Mouse (Mus musculus): Measurements from ENCODE around the gene Gm28036. TPM values are rescaled to one million over a fixed set of nuclear protein-coding genes. Genes with fewer than 3 reads are reported as not detected.
A peak's percentile ranks its signal among the peaks of the same experiment; 100 is the strongest.
"Not testable (repeated sequence)": the region's sequence is repeated elsewhere in the genome, so short reads cannot be mapped to it uniquely, and the experiment has no call there.

Gm28036 gene
- polyA plus RNA-seq, 1 experiment from 2014 or later = 20.9 TPM

DNA sequence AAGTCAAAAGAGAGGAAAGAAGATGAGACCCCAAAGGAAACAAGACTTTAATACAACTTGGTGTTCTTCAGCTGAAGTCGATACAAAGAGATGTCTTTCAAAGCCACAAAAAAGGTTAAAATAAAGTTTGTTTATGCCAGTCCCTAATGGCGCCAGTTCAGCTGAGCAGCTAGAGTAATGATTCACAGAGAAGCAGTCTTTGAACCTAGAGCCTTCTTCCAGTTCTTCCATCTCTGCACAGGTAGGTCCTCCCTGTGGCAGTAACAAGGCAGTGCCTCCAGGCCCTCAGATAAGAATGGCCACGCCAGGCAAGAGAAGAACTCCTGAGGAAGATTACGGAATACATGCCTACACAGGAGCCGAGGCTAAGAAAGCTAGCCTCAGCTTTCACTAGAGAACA, 3.2 kb downstream of the Gm28036 start:
- 94% methylated on average over 5 of the region's 5 CpGs for WGBS
- no peaks in the 10 kb centered on the region for H3K4me1 ChIP-seq
- H3K27ac ChIP-seq = no peak overlapping the region
- no peak overlapping the region for H3K4me2 ChIP-seq
- H3K4me3 ChIP-seq = no peak overlapping the region
- no peaks in the 10 kb centered on the region for H3K9me3 ChIP-seq
- peaks cover 6% of the 10 kb centered on the region; the same call in 1 of the 2 replicates for H3K36me3 ChIP-seq (replicated peaks)
- H3K27me3 ChIP-seq (replicated peaks) = no peaks in the 10 kb centered on the region
- no peak for ATAC-seq (replicated peaks)
- H3K9ac ChIP-seq = no peak overlapping the region

DNA sequence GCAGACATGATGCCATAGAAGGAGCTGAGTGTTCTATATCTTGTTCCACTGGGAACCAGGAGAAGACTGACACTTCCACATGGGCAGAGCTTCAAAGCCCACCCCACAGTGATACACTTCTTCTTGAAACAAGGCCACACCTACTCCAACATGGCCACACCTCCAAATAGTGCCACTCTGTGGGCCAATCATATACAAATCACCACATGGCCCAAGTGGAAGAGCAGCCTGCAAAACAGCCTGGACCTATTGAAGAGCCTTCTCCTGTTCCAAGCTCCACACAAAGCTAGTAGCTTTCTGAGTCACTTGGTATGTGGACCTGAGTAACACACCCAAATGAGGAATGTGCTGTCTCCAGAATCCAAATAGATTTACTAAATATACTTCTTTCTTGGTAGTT, 7.3 kb downstream of the Gm28036 start:
- H3K4me2 ChIP-seq = no peak overlapping the region
- H3K9ac ChIP-seq = no peak overlapping the region
- ATAC-seq (replicated peaks) = no peak
- no peaks in the 10 kb centered on the region; the same call in 1 of the 2 replicates for H3K36me3 ChIP-seq (replicated peaks)
- H3K4me1 ChIP-seq = no peaks in the 10 kb centered on the region
- H3K4me3 ChIP-seq = no peak overlapping the region
- H3K27me3 ChIP-seq (replicated peaks) = no peaks in the 10 kb centered on the region
- H3K27ac ChIP-seq = no peak overlapping the region
- no peaks in the 10 kb centered on the region for H3K9me3 ChIP-seq

DNA sequence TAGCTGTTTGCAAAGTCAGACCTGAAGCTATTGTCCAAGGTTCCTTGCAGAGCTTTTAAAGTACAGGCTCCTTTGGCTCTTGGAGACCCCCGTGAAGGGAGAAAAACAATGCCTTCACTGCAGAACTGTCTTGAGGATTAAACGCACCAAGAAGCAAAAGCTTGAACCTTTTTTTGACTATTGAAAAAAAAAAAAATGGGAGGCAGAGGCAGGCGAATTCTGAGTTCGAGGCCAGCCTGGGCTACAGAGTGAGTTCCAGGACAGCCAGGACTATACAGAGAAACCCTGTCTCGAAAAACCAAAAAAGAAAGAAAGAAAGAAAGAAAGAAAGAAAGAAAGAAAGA, 14.8 kb downstream of the Gm28036 start:
- Histone ChIP-seq H3K4me3 (peak overlapping the region; percentile 70), H3K27ac (peak overlapping the region; percentile 84), H3K4me1 (peaks cover 16% of the 10 kb centered on the region), H3K9ac (0 out of 2 replicates have a peak overlapping the region, but pooled peaks have one; percentile 85), H3K4me2 (peak overlapping the region; percentile 53)
- not testable (repeated sequence) for ATAC-seq (replicated peaks); H3K9me3 ChIP-seq; H3K36me3 ChIP-seq (replicated peaks); H3K27me3 ChIP-seq (replicated peaks)
- WGBS = 23% methylated on average over 5 of the region's 5 CpGs

DNA sequence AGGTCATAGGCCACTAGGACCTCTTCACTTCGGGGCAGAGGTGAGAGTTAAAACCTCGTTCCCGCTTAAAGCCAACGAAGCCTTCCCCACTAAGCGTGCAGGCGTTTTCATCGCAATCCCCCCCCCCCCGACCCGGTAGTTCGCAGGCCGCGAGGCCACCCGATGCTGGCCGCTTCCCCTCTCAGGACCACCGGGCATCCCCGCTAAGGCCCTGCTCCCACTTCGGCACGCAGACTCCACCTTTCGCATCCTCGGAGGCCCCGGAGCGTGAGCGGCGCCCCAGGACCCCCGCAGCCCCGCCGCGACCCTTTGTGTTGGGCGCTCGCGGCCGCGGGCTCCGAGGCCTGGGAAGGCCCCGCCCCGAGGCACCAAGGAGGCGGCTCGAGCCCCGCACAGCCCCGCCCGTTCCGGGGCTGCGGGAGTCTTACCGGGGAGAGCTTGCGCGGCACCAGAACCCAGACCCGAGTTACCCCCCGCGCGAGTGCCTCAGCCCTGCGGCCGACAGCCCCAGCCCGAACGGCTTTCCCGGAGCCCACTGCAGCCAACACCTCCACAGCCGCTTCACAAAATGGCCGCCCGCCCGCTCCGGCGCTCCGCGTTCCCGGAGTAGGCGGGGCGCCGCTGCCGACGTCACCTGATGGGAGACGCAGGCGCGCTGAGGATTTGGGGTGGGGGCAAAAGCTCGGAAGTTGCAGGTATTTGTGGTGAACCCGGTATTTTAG, 15.4 kb downstream of the Gm28036 start, which contains the start of the genes Cpne1 and Rbm12:
TSS of gene Cpne1 (minus strand) at position 608 of the 722 bp plus-strand sequence.
TSS of gene Rbm12 (minus strand) at position 621 of the 722 bp plus-strand sequence.
- Histone ChIP-seq H3K9me3 (no peaks in the 10 kb centered on the region), H3K27me3 (replicated peaks) (no peaks in the 10 kb centered on the region), H3K4me3 (peak within 1 kb of the TSS; percentile 70), H3K36me3 (replicated peaks) (no peaks in the 10 kb centered on the region), H3K9ac (peak within 1 kb of the TSS; percentile 85), H3K4me2 (peak within 1 kb of the TSS; percentile 53), H3K4me1 (peaks cover 16% of the 10 kb centered on the region), H3K27ac (peak within 1 kb of the TSS; percentile 84)
- ATAC-seq (replicated peaks) = peak; percentile 96
- under 1% methylated on average over 69 of the region's 74 CpGs for WGBS

DNA sequence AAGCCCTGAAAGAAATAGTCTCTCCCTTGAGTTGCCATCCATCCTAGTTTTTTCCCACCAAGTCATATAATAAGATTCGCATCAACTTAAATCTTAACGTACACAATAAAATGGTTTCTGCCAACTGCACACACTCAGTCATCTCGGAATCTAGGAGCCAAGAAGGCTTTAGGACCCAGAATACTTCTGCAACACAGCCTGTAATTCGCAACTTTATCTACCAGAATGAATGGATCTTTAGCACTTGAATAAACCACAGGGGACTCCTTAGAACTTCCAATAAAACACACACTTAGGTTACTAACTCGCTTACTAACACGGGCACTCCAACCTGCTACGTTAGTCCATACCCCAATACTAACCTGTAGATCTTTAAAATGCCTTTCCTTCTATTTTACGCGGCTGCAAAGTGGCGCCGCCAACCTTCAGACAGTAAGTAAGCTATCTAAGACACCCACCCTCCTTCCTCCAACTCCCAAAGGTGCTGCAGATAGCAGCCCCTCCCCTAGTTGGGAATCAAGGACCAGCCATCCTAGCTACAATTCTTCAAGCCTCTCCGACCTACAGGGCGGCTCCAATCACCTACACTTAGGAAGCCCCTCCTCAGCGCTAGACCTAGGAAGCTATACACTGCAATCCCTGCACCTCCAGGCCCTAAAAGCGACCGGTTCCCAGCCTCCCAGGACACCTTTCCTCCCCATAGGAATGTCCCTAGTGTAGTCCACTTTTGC, 16.1 kb downstream of the Gm28036 start:
- no peaks in the 10 kb centered on the region for H3K27me3 ChIP-seq (replicated peaks)
- peak overlapping the region; percentile 49 for H3K4me2 ChIP-seq
- peak; percentile 84 for ATAC-seq (replicated peaks)
- no peaks in the 10 kb centered on the region for H3K9me3 ChIP-seq
- peak overlapping the region; percentile 70 for H3K4me3 ChIP-seq
- H3K27ac ChIP-seq = peak overlapping the region; percentile 84
- under 1% methylated on average over 16 of the region's 16 CpGs for WGBS
- H3K36me3 ChIP-seq (replicated peaks) = no peaks in the 10 kb centered on the region
- H3K4me1 ChIP-seq = peaks cover 16% of the 10 kb centered on the region
- peak overlapping the region; percentile 85 for H3K9ac ChIP-seq

DNA sequence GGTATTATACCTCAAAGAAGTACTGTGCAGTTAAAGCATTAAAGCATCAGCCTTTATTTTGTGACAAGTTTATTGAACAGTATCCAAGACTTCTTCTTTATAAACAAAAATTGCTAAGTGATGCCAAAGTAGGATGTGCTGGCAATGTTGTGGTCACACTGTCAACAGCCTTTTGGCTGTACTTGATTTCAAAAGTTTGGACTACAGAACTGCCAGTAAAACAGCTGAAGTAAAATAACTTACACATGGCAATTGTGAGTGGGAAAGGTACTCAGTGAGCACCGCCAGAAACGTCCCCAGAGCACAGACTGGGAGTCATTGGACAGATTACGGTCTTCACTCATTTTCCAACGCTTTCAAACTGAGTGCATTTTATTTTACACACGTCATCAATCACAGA, 35.0 kb downstream of the Gm28036 start:
- Histone ChIP-seq H3K27ac (no peak overlapping the region), H3K4me3 (no peak overlapping the region), H3K4me1 (peaks cover 17% of the 10 kb centered on the region; the same call in 1 of the 2 replicates), H3K4me2 (no peak overlapping the region), H3K36me3 (replicated peaks) (peaks cover 8% of the 10 kb centered on the region; the same call in 1 of the 2 replicates), H3K9ac (no peak overlapping the region), H3K9me3 (no peaks in the 10 kb centered on the region), H3K27me3 (replicated peaks) (no peaks in the 10 kb centered on the region)
- WGBS = 86% methylated on average over 5 of the region's 5 CpGs
- ATAC-seq (replicated peaks) = no peak

DNA sequence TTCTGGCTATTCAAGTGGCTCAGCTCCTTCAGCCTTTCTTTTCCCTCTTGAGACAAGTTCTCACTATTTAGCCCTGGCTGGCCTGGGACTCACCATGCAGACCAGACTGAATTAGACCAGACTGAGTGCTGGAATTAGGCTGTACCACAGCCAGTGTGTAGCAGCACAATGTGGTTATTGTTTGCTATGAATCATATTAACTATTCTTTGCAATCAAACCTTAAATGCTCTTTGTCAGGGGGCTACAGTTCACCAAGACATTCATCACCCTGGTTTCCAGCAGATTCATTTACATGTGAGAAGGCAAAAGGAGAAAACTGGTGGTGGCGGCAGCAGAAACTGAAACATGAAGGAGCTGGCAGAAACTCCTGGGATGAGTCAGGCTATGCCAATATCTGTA, 37.1 kb downstream of the Gm28036 start:
- H3K36me3 ChIP-seq (replicated peaks) = 0 out of 2 replicates have a peak, but pooled peaks cover under 1% of the 10 kb centered on the region
- no peak overlapping the region for H3K9ac ChIP-seq
- WGBS = 23% methylated on average over 1 of the region's 1 CpGs
- H3K27me3 ChIP-seq (replicated peaks) = no peaks in the 10 kb centered on the region
- no peaks in the 10 kb centered on the region for H3K9me3 ChIP-seq
- H3K27ac ChIP-seq = no peak overlapping the region
- no peak for ATAC-seq (replicated peaks)
- H3K4me3 ChIP-seq = no peak overlapping the region
- no peak overlapping the region for H3K4me2 ChIP-seq
- peaks cover 17% of the 10 kb centered on the region; the same call in 1 of the 2 replicates for H3K4me1 ChIP-seq

DNA sequence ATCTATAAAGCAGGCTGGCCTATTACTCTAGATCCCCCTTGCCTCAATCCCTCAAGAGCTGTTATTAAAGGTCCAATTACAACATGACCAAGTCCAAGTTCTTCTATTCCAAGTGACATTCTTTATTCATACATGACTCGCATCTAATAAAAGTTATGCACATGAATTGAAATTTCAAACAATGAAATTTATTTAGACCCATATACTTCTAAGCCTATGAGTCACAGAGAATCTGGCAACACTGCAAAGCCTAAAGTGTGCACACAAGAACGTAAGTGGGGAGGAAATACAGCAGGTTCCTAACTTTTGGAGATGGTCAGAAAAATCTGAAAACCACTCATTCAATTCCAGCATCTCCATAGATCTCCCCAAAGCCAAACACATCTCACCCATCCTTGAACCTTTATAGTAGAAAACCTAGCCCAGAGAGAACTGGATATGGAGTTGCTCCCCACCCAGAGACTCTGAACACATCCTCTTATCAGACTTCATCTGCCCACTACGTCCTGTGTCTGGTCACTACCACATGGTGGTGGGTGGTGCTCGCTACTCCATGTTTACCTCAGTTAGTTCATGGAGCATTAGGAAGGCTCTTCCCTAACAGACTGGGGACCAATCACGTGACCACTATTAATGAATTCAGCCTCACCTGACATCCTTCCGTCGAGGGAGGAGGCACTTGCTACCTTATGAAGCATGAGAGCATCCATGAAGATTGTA, 39.3 kb downstream of the Gm28036 start:
- Histone ChIP-seq H3K4me1 (peaks cover 17% of the 10 kb centered on the region; the same call in 1 of the 2 replicates), H3K27me3 (replicated peaks) (no peaks in the 10 kb centered on the region), H3K27ac (no peak overlapping the region), H3K4me3 (no peak overlapping the region), H3K9ac (no peak overlapping the region), H3K4me2 (no peak overlapping the region), H3K36me3 (replicated peaks) (no peaks in the 10 kb centered on the region), H3K9me3 (no peaks in the 10 kb centered on the region)
- 90% methylated on average over 7 of the region's 7 CpGs for WGBS
- ATAC-seq (replicated peaks) = no peak

DNA sequence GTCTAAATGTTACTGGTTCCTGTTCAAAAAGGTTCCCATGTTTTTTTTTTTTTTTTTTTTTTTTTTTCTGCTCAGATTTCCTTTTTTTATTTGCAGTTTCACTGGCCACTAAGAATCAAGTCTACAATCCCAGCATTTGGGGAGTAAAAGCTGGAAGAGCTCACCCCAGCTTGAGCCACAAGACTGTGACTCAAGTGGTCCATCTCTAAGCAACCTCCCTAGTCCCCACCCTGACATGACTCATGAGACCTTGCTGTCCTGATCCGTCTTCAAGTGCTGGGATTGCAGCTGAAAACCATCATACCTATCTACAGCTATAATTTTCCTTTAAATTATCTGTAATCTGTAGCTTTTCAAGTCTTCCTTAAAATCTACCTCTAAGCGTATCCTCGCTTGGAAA, 42.4 kb downstream of the Gm28036 start:
- Histone ChIP-seq H3K4me2 (no peak overlapping the region), H3K9me3 (no peaks in the 10 kb centered on the region), H3K36me3 (replicated peaks) (no peaks in the 10 kb centered on the region), H3K9ac (no peak overlapping the region), H3K27ac (no peak overlapping the region), H3K4me3 (no peak overlapping the region), H3K4me1 (peaks cover 2% of the 10 kb centered on the region; the same call in 1 of the 2 replicates), H3K27me3 (replicated peaks) (no peaks in the 10 kb centered on the region)
- no peak for ATAC-seq (replicated peaks)
- WGBS = 91% methylated on average over 3 of the region's 3 CpGs

DNA sequence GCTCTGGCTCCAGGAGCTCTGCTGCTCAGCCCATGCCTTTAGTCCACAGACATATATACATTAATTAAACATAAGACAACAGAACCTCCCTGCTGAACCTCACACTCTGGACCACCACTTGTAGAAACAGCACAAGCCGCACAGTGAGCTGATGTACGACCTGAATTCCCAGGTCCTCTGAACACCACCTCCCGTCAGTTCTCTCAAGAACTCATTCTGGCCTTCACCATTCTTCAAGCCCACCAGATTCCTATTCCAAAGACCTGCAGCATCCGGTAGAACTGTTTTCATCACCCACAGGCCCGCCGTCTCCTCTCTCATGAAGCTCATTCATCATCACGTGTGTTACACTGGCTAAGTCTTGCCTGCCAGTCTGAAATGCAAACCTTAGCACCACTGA, 46.5 kb downstream of the Gm28036 start:
- H3K4me1 ChIP-seq = no peaks in the 10 kb centered on the region
- H3K36me3 ChIP-seq (replicated peaks) = peaks cover 30% of the 10 kb centered on the region
- ATAC-seq (replicated peaks) = no peak
- no peak overlapping the region for H3K4me3 ChIP-seq
- H3K4me2 ChIP-seq = no peak overlapping the region
- H3K27me3 ChIP-seq (replicated peaks) = no peaks in the 10 kb centered on the region
- H3K27ac ChIP-seq = no peak overlapping the region
- no peaks in the 10 kb centered on the region for H3K9me3 ChIP-seq
- WGBS = 93% methylated on average over 7 of the region's 7 CpGs
- no peak overlapping the region for H3K9ac ChIP-seq

DNA sequence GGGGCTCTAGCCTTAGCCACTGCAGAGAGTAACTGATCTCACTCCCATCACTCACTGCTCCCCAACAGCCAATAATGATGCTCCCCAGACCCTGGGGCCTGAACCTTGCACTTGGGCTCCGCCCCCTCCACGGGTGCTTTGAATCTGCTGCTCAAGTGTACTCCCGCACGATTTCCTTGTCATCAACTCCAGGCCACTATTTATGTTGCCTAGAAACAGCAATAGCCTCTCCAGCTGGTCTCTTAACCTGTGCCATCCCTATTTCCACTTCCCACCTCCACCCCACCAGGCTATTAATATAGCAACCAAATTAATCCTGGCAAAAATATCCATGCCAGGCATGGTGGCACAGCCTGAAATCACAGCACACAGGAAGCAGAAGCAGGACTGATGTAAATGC, 47.2 kb downstream of the Gm28036 start:
- Histone ChIP-seq H3K4me2 (no peak overlapping the region), H3K27ac (no peak overlapping the region), H3K27me3 (replicated peaks) (no peaks in the 10 kb centered on the region), H3K9me3 (no peaks in the 10 kb centered on the region), H3K4me3 (no peak overlapping the region), H3K4me1 (no peaks in the 10 kb centered on the region), H3K9ac (no peak overlapping the region), H3K36me3 (replicated peaks) (peaks cover 34% of the 10 kb centered on the region)
- 0 out of 2 replicates have a peak, but pooled peaks have one; percentile 24 for ATAC-seq (replicated peaks)
- 44% methylated on average over 4 of the region's 4 CpGs for WGBS

DNA sequence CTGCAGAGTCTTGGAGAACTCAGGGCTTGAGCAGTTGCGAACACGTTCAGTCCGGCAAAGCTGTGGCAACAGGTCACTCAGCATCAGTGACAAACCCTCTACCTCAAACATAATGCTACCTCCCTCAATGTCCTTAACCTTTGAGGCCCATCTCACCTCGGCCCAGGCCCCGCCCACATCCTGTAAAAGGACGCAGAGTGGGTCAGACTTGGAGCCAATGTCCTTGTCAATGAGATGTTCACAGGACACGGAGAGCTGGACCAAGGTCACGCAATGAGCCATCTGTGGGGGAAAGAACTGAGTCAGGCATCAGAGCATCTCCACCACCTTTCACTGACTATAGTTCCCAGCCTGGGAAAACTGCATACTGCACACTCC, 47.7 kb downstream of the Gm28036 start:
- no peak overlapping the region for H3K4me3 ChIP-seq
- H3K9ac ChIP-seq = no peak overlapping the region
- H3K27ac ChIP-seq = no peak overlapping the region
- H3K4me1 ChIP-seq = no peaks in the 10 kb centered on the region
- ATAC-seq (replicated peaks) = no peak
- peaks cover 39% of the 10 kb centered on the region for H3K36me3 ChIP-seq (replicated peaks)
- 93% methylated on average over 8 of the region's 8 CpGs for WGBS
- H3K4me2 ChIP-seq = no peak overlapping the region
- H3K9me3 ChIP-seq = no peaks in the 10 kb centered on the region
- no peaks in the 10 kb centered on the region for H3K27me3 ChIP-seq (replicated peaks)
